Mouse (Mus musculus): ENCODE data around the gene Snrnp25.
A peak's percentile ranks its signal among the peaks of the same experiment; 100 is the strongest.

The Snrnp25 gene

DNA sequence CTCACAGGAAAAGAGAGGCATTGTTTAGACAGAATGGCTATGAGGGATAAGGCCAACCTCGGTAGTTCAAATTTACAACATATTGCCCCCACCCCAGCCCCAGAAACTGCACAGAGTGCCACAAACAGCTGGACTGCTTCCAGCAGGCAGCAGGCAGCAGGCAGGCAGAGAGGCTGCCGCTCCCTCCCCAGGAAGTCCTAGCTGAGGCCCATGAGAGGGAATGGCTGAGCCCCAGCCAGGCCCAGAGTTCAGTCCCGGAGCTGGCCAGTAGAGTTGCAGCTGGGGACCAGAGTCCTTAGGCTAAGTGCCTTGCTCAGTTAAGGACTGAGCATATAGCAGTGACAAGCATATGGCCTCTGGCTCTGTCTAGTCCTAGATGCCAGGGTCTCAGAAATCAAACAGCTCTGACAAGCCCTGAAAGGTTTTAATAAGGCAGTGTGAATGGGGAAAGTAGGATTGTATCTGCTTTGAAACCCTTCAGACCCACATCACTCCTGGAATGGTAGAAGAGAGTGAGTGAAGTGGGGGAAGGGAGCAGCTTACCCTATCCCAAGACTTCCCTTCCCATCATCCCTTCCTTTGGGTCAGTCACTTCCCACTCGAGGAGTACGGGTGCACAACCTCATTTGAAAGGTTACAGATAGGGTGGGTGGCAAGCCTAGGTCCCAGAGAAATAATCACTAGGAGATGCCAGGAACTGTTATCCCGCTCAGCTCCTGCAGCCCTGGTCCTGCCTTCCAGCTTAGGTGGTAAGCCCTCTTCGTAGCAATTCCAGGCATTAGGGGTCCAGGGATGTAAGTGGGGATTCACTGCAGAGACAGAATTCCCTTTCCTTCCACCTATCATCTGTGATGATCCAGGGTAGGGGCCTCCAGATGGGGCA lies 20.2 kb downstream of the Snrnp25 start:
- peak; percentile 62 for DNase-seq

DNA sequence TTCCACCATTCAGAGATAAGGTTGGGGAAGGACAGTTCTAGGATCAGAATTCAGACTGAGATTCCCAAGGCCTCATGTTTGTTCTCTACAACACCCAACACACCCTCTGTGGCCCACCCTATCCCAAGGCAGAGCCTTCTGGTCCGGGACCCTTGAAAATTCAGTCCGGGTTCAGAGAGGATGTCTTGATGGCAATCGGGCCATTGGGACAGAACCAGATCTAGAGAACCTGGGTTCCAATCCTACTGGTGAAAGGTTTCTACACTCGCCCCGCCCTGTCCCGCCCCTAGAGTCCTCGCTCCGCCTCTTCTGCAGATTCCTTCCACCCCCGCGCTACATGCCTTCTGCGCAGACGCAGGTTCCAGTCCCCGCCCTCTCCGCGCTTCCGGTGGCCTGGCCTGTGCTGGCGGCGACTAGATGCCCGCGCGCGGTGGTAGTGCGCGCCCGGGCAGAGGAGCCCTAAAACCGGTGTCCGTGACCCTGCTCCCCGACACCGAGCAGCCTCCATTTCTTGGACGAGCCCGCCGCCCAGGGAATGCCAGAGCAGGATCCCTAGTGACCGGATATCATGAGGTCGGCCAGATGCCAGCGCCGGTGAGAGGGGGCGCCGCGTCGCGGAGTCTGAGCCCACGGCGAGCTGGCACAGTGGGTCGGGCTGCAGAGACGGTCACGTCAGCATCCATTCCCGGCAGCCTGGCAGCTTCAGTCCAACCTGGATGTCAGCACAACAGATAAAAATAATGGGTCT lies 21.1 kb downstream of the Snrnp25 start, which contains the start of gene Mpg:
TSS of gene Mpg (plus strand) at position 382 of the 748 bp plus-strand sequence.
- DNase-seq: peak; percentile 92

DNA sequence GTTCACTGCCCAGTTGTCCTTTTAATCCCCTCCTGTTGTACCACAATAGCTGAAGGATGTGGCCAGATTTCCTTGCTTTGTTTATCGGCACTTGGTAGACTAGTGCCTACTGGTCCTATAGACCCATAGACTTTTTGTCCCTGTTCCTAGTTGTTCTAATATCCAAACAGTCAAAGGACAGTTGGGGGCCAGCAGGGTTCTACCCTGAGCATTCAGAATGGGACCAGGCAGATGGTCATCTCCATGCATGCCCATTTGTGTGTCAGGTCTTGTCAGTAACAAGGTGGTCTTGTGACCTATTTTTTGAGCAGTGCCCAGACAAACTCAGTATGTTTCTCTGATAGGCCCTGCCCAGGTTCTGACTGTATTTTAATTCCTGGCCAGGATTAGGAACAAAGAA lies 21.8 kb downstream of the Snrnp25 start:
- DNase-seq: no peak

DNA sequence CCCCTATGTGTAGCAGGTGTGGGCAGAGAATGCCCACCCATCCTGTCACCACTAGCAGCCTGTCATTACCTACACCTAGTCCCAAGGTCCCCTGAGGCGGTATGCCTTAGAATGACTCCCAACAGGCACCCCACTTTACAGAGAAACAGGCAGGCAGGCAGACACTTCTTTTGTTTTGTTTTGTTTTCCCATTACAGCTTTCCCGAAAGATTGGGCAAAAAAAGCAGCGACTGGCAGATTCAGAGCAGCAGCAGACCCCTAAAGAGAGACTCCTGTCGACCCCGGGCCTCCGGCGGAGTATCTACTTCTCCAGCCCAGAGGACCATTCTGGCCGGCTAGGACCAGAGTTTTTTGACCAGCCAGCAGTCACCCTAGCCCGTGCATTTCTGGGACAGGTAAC lies 22.3 kb downstream of the Snrnp25 start:
- DNase-seq: no peak

DNA sequence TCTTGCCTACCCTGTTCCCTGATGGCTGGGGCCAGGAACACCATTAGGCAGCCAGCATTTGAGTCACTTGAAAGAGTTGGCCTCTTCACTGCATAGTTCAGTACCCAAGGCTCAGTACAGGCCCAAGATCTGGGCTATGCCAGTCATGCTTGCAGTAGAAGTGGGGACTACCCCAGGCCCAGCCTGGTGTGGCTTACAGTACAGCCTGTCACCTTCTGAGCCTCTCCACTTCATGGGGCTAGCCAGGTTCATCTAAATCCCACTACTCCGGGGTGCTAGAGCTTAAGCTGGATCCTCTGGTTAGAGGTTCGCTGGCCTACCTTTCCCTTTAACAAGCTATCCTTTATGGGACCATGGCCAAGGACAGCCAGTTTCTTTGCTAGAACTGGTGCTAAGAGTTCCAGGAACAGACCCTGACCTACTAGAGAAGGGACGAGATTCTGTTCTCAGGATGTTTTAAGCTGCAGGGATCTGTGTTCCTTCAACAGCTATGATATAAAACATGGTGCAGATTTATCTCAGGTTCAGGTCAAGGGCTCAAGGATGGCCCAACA lies 23.2 kb downstream of the Snrnp25 start:
- DNase-seq: no peak

DNA sequence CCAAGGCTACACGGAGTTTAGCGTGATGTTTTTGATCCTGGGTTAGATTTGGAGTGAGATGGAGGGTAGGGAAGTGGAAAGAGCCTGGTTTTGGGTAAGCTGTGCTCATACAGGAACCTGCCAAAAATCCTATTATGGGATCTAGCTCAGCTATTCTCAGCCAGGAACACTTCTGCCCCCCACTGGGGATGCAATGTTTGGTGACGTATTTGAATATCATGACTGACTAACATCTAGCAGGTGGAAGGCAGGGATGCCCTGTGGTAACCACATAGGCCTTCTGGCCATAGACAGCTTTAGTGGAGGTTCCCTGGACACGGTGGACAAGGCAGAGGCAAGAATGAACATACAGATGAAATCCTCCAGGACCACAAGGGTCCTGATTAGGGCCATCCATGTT lies 25.0 kb downstream of the Snrnp25 start:
- no peak for DNase-seq

DNA sequence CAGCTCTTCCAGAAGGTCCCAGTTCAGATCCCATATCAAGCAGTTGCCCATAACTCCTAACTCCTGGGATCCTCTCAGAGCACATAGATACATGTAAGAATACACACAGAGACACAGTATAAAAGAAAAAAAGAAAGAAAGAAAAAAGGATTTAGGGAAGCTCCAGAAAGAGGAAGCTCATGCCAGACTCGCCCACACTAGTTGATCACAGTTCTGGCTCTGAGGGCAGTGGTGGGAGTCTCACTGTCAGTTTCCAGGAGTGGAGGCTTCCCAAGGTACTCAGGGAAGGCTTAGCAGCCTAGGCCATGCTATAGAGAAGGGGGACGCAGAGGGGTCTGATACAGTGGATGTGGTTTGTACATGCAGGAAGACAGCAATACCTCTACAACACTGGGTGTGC lies 25.9 kb downstream of the Snrnp25 start:
- DNase-seq: no peak

DNA sequence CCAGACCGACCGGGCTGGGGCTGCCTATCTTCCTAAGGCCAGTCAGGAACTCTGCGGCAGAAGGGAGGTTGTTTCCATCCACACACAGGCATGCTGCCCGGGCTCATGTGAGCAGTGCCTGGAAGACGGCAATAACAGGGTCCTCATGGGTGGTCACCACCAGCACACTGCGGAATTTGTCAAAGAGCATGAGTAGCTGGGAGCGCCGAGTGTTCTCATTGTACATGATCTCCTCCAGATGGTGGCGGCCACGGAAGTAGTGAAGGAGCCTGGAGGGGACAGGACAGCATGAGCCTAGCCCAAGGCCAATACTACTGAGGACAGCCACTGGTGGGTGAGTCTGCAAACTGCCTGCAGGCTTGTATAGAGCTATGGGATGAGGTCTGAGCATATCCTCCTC lies 27.6 kb downstream of the Snrnp25 start:
- no peak for DNase-seq

DNA sequence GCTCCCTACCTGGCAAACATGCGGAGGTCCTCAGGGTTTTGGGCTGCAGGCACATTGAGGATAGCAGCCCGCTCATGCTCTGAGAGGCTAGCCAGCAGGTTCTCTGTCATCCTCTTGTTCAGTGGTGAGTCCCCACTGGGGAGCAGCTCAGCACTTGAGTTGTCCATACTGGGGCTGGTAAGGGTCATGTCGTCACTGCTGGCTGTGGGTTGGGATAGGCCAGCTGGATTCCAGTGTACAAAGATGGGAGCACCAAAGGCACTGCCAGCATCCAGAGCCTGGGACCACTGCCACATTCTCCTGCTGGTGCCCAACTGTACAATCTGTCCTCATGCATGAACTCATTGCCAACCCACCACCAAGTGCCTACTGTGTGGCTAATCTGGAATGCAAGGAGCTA lies 28.7 kb downstream of the Snrnp25 start:
- DNase-seq: no peak

DNA sequence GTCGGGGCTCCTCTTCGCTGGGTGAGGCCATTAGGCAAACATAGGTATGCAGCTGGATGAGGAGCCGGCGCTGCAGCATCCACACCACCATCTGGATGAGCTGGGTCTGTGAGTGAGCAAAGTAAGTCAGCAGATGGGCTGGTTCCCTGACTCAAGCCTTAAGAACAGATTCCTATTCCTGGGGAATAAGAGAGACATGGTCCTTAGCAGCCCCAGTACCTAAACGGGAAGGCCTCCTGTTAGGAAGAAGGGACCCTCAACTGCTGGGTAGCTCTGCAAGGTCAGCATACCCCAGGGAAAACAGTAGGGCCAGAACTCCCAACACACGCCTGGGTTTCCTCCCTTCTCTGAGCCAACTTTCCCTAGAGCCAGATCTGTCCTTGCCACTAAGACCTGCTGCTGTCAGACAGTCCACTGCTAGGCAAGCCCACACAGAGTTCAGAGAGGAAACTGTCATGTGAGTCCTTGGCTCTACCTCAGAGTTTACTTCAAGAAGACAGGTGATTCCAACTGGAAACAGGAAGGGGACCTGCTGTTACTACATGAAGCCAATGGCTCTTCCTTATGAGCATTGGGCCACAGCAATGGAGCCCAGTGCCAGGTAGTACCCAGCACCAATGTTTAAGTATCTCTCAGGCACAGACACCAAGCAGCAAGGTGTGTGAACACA lies 29.7 kb downstream of the Snrnp25 start:
- DNase-seq: no peak

DNA sequence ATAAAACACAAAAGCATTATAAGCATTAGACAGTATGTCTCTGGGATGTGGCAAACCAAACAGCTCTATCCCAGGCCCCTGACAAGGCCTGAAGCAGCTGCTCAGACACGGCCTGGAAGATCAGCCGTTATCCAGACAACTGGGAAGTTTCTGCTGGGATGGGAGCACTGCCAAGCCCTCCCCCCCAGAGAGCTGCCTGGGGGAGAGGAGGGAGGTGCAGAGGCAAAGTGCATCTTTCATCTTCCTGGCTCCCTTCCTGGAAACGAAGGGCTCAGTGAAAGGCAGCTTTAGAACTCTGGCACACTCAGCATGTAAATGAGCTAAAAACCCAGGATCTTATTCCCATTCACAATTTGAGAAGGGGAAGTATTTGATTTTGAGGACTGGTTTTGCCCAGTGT lies 30.4 kb downstream of the Snrnp25 start:
- DNase-seq: peak; percentile 87

DNA sequence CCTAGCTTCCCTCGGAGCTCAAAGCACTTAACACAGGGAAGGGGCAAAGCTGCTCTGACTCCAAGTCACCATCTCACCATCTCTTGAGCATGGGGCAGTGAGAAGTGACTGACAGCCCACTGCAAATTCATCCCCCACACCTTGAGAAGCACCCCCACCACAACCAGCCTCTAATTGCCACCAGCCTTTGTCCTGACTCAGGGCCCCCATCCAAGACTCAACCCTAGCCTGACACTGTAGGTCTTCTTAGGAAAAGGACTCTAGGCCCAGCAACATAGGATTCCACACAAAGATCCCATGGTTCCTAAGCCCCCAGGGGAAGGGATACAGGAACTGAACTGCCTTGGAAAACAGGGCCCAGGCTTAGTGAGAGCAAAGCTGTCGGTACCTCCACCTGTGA lies 30.9 kb downstream of the Snrnp25 start:
- no peak for DNase-seq

DNA sequence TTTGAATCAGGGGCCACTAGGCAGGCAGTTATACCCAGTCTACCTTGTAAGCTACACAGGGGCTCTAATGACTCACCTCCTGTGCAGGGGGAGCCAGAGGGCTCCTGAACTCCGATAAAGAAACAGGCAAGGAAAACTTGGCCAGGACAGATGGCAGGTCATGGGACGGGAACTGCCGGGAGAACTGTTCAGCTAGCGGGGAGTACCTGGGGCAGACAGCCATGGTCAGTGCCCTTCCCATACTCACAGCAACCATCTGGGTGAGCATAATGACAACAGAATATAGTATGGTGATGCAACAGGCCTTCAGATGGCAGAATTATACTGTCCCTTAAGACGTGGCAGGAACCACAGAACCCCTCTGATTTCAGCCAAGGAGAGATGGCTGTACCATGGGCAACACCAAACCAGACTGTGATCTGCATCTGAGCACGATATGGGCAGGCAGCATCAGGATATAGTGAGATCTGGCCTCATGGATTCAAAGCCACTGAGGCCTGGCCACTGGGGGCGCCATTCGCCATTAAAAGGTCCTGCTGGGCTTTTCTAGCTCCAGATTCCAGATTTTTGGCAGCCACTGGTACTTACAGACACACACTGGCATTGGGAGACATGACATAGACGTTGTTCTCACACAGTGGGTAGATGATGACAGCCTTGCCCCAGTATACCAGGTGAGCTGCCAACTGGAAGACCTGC lies 31.6 kb downstream of the Snrnp25 start:
- peak; percentile 82 for DNase-seq

DNA sequence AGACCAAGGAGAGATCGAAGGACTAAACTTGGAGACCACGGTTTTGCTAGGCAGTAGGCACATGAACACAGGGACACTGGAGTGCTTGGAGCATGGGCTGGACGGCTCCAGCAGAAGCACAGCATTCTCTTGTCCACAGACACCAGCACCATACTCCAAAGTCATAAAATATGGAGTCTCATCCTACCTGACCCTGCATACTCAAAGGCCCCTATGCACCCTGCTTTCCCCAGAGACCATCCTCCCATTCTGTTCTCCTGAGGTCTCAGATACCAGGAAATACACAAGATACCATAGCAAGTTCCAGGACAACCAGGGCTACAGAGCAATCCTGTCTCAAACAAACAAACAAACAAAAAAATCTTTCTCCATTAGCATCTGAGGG lies 32.2 kb downstream of the Snrnp25 start:
- DNase-seq: no peak

DNA sequence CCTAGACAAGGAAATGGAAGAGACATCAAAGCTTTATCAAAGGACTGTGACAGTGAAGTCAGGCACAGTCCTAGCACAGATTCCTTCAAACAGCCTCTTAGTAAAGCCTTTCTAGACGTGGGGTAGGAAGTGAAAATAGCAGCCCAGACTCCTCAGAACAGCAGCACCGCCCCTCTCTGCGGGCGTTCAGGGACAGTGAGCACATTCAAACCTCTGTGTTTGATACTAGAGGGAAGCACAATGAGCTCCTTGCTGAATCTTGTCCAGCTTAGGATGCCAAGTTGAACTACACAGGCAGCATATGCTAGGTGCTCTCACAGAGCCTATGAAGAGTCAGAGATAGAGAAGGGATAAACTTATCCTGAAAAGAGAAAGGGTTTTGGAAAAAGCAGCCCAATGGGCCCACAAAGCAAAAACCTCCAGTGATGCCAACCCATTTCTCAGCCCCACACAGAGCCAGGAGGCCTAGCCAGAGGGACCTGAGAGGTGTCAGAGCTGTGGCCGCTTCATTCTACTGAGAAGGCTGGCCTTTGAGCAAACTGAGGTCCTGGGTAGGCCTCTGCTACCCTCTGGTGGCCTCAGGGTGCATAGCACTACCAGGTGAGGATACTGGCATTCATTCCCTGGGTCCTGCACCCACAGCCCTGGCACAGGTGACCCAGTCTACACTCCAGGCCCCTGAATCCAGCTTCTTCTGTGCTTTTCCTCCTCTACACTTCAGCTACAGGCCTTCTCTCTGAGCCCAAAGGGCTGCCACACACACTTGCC lies 33.1 kb downstream of the Snrnp25 start:
- peak; percentile 75 for DNase-seq

DNA sequence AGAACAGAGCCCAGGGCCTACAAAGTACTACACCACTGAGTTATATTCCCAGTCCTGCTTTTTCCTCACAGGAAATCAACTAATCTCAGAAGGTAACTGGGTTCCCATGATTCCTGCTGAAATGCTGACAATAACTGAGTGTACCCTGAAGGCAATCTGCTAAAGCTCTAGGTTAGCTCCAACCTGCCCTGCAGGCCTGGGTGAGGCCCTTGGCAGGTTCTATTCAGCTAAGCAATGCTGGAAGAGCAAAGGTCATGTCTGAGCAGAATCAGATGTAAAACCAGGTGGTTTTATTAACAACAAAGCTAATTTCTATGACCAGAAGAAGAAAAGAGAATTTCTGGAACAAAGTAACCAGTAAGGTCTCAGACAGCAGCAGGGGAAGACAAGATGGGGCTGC lies 36.2 kb downstream of the Snrnp25 start:
- no peak for DNase-seq

DNA sequence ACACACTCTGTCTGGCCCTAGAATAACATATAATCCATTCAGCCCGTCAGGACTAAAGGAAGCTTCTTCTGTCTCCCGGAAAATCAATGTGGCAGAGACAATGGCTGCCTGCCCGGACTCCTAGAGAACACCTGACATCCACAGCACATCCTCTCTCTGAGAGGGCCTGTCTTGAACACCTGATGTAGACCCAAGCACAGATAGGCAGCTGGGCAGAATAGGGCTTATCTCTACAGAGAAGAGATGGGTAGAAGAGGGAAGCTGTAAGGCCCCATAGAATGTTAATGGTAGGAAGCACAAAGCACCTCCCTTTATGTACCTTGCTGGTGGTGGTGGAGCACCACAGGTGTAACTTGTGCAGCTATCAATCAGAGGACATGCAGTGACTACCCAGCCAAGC lies 37.0 kb downstream of the Snrnp25 start:
- no peak for DNase-seq

DNA sequence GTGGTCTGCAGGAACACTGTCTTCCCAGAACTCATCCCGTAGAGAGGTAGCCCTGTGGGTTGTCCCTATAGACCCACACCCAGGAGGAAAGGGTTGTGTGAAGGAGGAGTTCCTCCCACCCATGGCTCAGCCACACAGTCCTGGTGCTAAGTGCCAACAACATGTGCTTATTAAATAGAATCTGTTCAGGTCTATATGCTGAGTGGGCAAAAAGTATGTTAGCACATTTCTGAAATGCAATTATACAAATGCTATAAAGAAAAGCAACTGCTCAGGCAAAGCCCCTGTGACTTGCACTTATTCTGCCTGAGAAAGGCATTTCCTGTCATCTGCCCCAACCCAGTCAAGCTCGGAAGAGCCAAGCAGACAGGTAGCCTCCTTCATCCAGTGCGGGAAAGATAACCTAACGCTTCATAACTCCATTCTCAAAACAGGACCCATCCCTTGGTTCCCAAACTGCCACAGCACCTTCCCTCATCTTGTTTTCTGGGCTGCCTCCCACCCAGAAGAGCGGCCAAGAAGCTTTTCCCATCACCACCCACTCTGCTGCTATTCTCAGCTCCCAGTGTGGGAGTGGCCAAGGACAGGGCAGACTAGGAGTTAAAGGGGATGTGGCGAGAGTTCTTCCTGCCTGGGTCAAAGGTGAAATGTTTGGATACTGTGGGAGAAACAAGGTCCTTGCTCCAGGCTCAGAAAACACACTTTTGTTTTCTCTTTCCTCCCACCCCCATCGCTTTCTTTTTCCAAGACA lies 38.2 kb downstream of the Snrnp25 start:
- peak; percentile 57 for DNase-seq

DNA sequence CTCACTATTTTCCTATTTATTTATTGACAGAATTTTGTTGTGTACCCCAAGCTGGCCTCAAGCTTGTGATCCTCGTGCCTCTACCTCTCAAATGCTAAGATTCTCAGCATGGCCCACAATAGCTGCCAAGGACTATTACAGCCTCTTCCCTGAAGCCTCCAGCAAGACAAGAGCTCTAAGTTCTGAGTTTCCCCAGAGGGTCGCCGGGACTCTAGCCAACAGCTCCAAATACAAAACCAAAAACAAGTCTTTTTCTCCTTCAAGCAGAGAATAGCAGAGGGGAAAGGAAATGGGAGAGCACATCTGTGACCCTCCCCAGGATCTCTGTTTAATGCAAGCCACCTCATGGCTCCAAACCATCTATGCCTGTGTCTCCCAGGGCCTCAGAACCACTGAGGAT lies 38.8 kb downstream of the Snrnp25 start:
- DNase-seq: no peak

DNA sequence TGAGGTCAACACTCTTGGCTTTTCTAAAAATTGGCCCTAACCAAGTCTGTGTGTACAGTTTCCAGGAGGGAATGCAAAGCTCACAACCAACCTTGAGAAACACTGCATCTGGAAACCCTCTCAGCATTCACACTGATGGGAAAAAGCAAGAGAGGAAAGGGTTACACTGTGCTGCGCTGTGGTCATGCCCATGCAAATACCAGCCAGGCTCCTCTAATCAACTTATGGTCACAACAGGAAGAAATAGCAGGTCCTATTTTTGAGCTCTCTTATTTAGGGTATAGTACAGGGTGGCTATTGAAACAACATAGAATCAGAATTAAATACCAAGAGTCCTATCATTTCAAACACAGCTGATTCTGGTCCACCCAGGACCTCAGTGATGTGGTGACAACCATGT lies 39.4 kb downstream of the Snrnp25 start:
- DNase-seq: no peak

DNA sequence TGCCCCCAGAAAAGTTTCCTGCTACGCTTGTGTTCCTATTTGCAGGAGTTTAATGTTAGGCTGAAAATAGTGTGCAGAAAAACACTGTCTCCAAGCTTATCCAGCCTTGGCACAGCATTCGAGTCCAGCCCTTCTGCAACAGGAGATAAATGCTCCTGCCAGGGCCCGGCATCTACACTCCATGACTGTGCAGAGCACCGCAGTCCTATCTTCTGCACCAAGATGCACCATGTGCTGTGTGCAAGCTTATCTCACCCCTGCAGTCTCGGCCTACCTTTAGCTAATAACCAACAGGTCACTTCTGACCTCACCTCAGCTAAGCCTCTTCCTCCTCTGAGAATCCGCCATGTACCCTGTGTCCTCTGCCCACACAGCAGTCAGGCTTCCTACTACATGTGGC lies 40.4 kb downstream of the Snrnp25 start:
- DNase-seq: no peak

Measured in lung, postnatal 10 days (tissue).